Mouse (Mus musculus) midbrain, embryonic 16.5 days (tissue): ENCODE measurements around the gene Ankrd42. TPM values are rescaled to one million over a fixed set of nuclear protein-coding genes. Genes with fewer than 3 reads are reported as not detected.

Experiments
- ATAC-seq: fragments of 200-750 bp; cut with Nextera tagmentation; 2 replicates; pipeline ENCODE4 v1.8.0; 2017; ENCODE audit warnings: moderate TSS enrichment
- H3K27ac ChIP-seq: fragments of 300-500 bp; sonication (generic); 2 replicates; pipeline ENCODE4 v1.5.1; 2014; ENCODE audit warnings: mild to moderate bottlenecking, low read length, mixed read lengths
- H3K27me3 ChIP-seq: fragments of 300-500 bp; sonication (generic); 2 replicates; pipeline ENCODE4 v1.6.1; 2014; ENCODE audit warnings: low read depth, low read length, mixed read lengths; ENCODE audit not compliant: control insufficient read depth, insufficient read depth
- H3K36me3 ChIP-seq: fragments of 300-500 bp; sonication (generic); 2 replicates; pipeline ENCODE4 v1.6.1; 2014; ENCODE audit warnings: mild to moderate bottlenecking, low read length, moderate library complexity, mixed read lengths; ENCODE audit not compliant: control insufficient read depth, insufficient read depth
- H3K4me1 ChIP-seq: fragments of 300-500 bp; sonication (generic); 2 replicates; pipeline ENCODE4 v1.6.1; 2014; ENCODE audit warnings: mild to moderate bottlenecking, low read length, mixed read lengths; ENCODE audit not compliant: control insufficient read depth, insufficient read depth
- H3K4me2 ChIP-seq: fragments of 300-500 bp; sonication (generic); 2 replicates; pipeline ENCODE4 v1.6.1; 2014; ENCODE audit warnings: mild to moderate bottlenecking, low read length, mixed read lengths
- H3K4me3 ChIP-seq: fragments of 300-500 bp; sonication (generic); 2 replicates; pipeline ENCODE4 v1.5.1; 2014; ENCODE audit warnings: low read depth, mild to moderate bottlenecking, low read length, moderate library complexity, mixed read lengths
- H3K9ac ChIP-seq: fragments of 300-500 bp; sonication (generic); 2 replicates; pipeline ENCODE4 v1.6.1; 2014; ENCODE audit warnings: low read depth, low read length, mixed read lengths
- H3K9me3 ChIP-seq: fragments of 300-500 bp; sonication (generic); replicated peaks from 2 replicates; pipeline ENCODE4 v1.6.1; 2014; ENCODE audit warnings: mild to moderate bottlenecking, low read length, mixed read lengths; ENCODE audit not compliant: control insufficient read depth, poor library complexity, severe bottlenecking
- WGBS: fragments of 180-500 bp; shearing (Covaris S2); extraction: QIAGEN DNeasy Blood & Tissue Kit; methylation state at CpG from one replicate; pipeline ENCODE4 v1.1.7; 2014; 5-methylcytosine and 5-hydroxymethylcytosine counted together
- polyA plus RNA-seq: library from polyadenylated mRNA; unstranded; fragments of >200 nt; fragmentation: Nextera tagmentation; extraction: Ambion mirVana; gene quantifications from 2 replicates; pipeline ENCODE4 v1.2.1, GENCODE M21; 2015

Ankrd42 gene
- polyA plus RNA-seq, 1 experiment from 2014 or later = 24.0 TPM

GRCm38 (mm10) chr7:92653329-92653728 is 16.4 kb upstream of the Ankrd42 start:
- Histone ChIP-seq H3K4me2 (no peak overlapping the region), H3K36me3 (peaks cover 23% of the 10 kb centered on the region), H3K4me1 (peaks cover 6% of the 10 kb centered on the region), H3K9ac (no peak overlapping the region), H3K4me3 (no peak overlapping the region), H3K27ac (no peak overlapping the region), H3K27me3 (no peaks in the 10 kb centered on the region), H3K9me3 (no peaks in the 10 kb centered on the region)
- WGBS = 91% methylated on average over 1 of the region's 1 CpGs
- ATAC-seq = no peak

GRCm38 (mm10) chr7:92647790-92648189 is 10.8 kb upstream of the Ankrd42 start:
- no peak for ATAC-seq

GRCm38 (mm10) chr7:92642358-92642757 is 5.4 kb upstream of the Ankrd42 start:
- Histone ChIP-seq H3K4me2 (no peak overlapping the region), H3K27me3 (no peaks in the 10 kb centered on the region), H3K9ac (no peak overlapping the region), H3K4me1 (peaks cover 9% of the 10 kb centered on the region), H3K36me3 (peaks cover 8% of the 10 kb centered on the region; the same call in 1 of the 2 replicates), H3K27ac (no peak overlapping the region), H3K9me3 (no peaks in the 10 kb centered on the region), H3K4me3 (no peak overlapping the region)
- ATAC-seq = no peak

More at GRCm38 (mm10) chr7:92647790-92648189, 10.8 kb upstream of the Ankrd42 start:
- Histone ChIP-seq H3K36me3 (peaks cover 15% of the 10 kb centered on the region), H3K9me3 (no peaks in the 10 kb centered on the region), H3K4me3 (no peak overlapping the region), H3K27ac (no peak overlapping the region), H3K9ac (no peak overlapping the region), H3K4me1 (no peaks in the 10 kb centered on the region), H3K27me3 (no peaks in the 10 kb centered on the region), H3K4me2 (no peak overlapping the region)
- WGBS = 87% methylated on average over 7 of the region's 7 CpGs

GRCm38 (mm10) chr7:92638050-92638449 is 1.1 kb upstream of the Ankrd42 start:
- Histone ChIP-seq H3K4me3 (peak overlapping the region; percentile 59), H3K36me3 (no peaks in the 10 kb centered on the region), H3K27ac (no peak overlapping the region), H3K4me2 (peak overlapping the region; percentile 69), H3K4me1 (peaks cover 18% of the 10 kb centered on the region), H3K9me3 (no peaks in the 10 kb centered on the region), H3K9ac (no peak overlapping the region), H3K27me3 (no peaks in the 10 kb centered on the region)
- ATAC-seq = no peak
- 91% methylated on average over 5 of the region's 5 CpGs for WGBS

- Histone ChIP-seq H3K4me2 (peak overlapping the region; percentile 90), H3K36me3 (no peaks in the 10 kb centered on the region), H3K9ac (peak overlapping the region; percentile 82), H3K27ac (peak overlapping the region; percentile 77), H3K9me3 (no peaks in the 10 kb centered on the region), H3K27me3 (no peaks in the 10 kb centered on the region), H3K4me3 (peak overlapping the region; percentile 59), H3K4me1 (peaks cover 18% of the 10 kb centered on the region)
- peak; percentile 81 for ATAC-seq
- WGBS = 1% methylated on average over 49 of the region's 49 CpGs
These were observed 489 bp downstream of the Ankrd42 start for GRCm38 (mm10) chr7:92636295-92637011.

GRCm38 (mm10) chr7:92630167-92630566 is 6.8 kb downstream of the Ankrd42 start:
- H3K9ac ChIP-seq = no peak overlapping the region
- no peak overlapping the region for H3K27ac ChIP-seq
- H3K4me2 ChIP-seq = no peak overlapping the region
- no peaks in the 10 kb centered on the region for H3K9me3 ChIP-seq
- ATAC-seq = no peak
- 37% methylated on average over 2 of the region's 2 CpGs for WGBS
- no peaks in the 10 kb centered on the region for H3K27me3 ChIP-seq
- H3K4me3 ChIP-seq = no peak overlapping the region
- H3K4me1 ChIP-seq = no peaks in the 10 kb centered on the region
- H3K36me3 ChIP-seq = no peaks in the 10 kb centered on the region

- 59% methylated on average over 2 of the region's 2 CpGs for WGBS
- Histone ChIP-seq H3K36me3 (peaks cover 6% of the 10 kb centered on the region; the same call in 1 of the 2 replicates), H3K9me3 (no peaks in the 10 kb centered on the region), H3K4me2 (no peak overlapping the region), H3K9ac (no peak overlapping the region), H3K4me3 (no peak overlapping the region), H3K4me1 (no peaks in the 10 kb centered on the region), H3K27ac (no peak overlapping the region), H3K27me3 (no peaks in the 10 kb centered on the region)
- no peak for ATAC-seq
These were observed 12.5 kb downstream of the Ankrd42 start for GRCm38 (mm10) chr7:92624488-92624887.

GRCm38 (mm10) chr7:92610830-92611229 is 26.1 kb downstream of the Ankrd42 start:
- no peak overlapping the region for H3K27ac ChIP-seq
- H3K36me3 ChIP-seq = peaks cover 11% of the 10 kb centered on the region
- H3K27me3 ChIP-seq = no peaks in the 10 kb centered on the region
- H3K4me3 ChIP-seq = no peak overlapping the region
- H3K4me1 ChIP-seq = no peaks in the 10 kb centered on the region
- H3K9me3 ChIP-seq = no peaks in the 10 kb centered on the region
- H3K4me2 ChIP-seq = no peak overlapping the region
- 52% methylated on average over 7 of the region's 7 CpGs for WGBS
- ATAC-seq = no peak
- H3K9ac ChIP-seq = no peak overlapping the region

GRCm38 (mm10) chr7:92604961-92605360 is 32.0 kb downstream of the Ankrd42 start:
- no peak overlapping the region for H3K4me2 ChIP-seq
- H3K27me3 ChIP-seq = no peaks in the 10 kb centered on the region
- no peaks in the 10 kb centered on the region for H3K9me3 ChIP-seq
- H3K36me3 ChIP-seq = peaks cover 21% of the 10 kb centered on the region
- WGBS = 91% methylated on average over 7 of the region's 7 CpGs
- no peak for ATAC-seq
- H3K4me1 ChIP-seq = no peaks in the 10 kb centered on the region
- H3K4me3 ChIP-seq = no peak overlapping the region
- no peak overlapping the region for H3K9ac ChIP-seq
- H3K27ac ChIP-seq = no peak overlapping the region
